Mouse (Mus musculus) ovary, postnatal 10 days (tissue): ENCODE results near the gene Galnt12.
"Not testable (repeated sequence)": the region's sequence is repeated elsewhere in the genome, so short reads cannot be mapped to it uniquely, and the experiment has no call there.

Experiments
- DNase-seq: peaks from one replicate; pipeline ENCODE4 v3.0.0; 2022; ENCODE audit warnings: low spot score

Galnt12 gene

GRCm38 (mm10) chr4:47091493-47092386 is at the start of gene Galnt12:
TSS of gene Galnt12 (plus strand) at chr4:47091909.
- DNase-seq = no peak

GRCm38 (mm10) chr4:47043866-47044265 is 47.8 kb upstream of the Galnt12 start:
- no peak for DNase-seq

GRCm38 (mm10) chr4:47046974-47047373 is 44.7 kb upstream of the Galnt12 start:
- DNase-seq = no peak

- DNase-seq = no peak
Observed at GRCm38 (mm10) chr4:47047765-47048164, 43.9 kb upstream of the Galnt12 start.

GRCm38 (mm10) chr4:47049216-47049615 is 42.5 kb upstream of the Galnt12 start:
- DNase-seq = no peak

GRCm38 (mm10) chr4:47050167-47050566 is 41.5 kb upstream of the Galnt12 start:
- DNase-seq = peak; percentile 85

- DNase-seq = no peak
Observed at GRCm38 (mm10) chr4:47050642-47051381, 40.9 kb upstream of the Galnt12 start.

GRCm38 (mm10) chr4:47051905-47052304 is 39.8 kb upstream of the Galnt12 start:
- DNase-seq = no peak

GRCm38 (mm10) chr4:47055170-47055569 is 36.5 kb upstream of the Galnt12 start:
- not testable (repeated sequence) for DNase-seq

- no peak for DNase-seq
Observed at GRCm38 (mm10) chr4:47055570-47056080, 36.1 kb upstream of the Galnt12 start.

- peak; percentile 50 for DNase-seq
Observed at GRCm38 (mm10) chr4:47056791-47057509, 34.8 kb upstream of the Galnt12 start, which contains the start of gene Anks6. TSS of gene Anks6 (minus strand) at chr4:47057427.

GRCm38 (mm10) chr4:47057510-47058325 is 34.0 kb upstream of the Galnt12 start:
- no peak for DNase-seq

- no peak for DNase-seq
Observed at GRCm38 (mm10) chr4:47060900-47061299, 30.8 kb upstream of the Galnt12 start.

- DNase-seq = no peak
Observed at GRCm38 (mm10) chr4:47075054-47075453, 16.7 kb upstream of the Galnt12 start.

GRCm38 (mm10) chr4:47079997-47080646 is 11.6 kb upstream of the Galnt12 start:
- DNase-seq = no peak

- DNase-seq = no peak
Observed at GRCm38 (mm10) chr4:47080647-47081010, 11.1 kb upstream of the Galnt12 start.

GRCm38 (mm10) chr4:47083824-47084223 is 7.9 kb upstream of the Galnt12 start:
- no peak for DNase-seq

- DNase-seq = no peak
Observed at GRCm38 (mm10) chr4:47088671-47089070, 3.0 kb upstream of the Galnt12 start.

- no peak for DNase-seq
Observed at GRCm38 (mm10) chr4:47092387-47093021, 795 bp downstream of the Galnt12 start.

GRCm38 (mm10) chr4:47093161-47093560 is 1.5 kb downstream of the Galnt12 start:
- no peak for DNase-seq
